Mouse (Mus musculus) hindbrain, embryonic 11.5 days (tissue): ENCODE measurements around the gene Gm4881. TPM values are rescaled to one million over a fixed set of nuclear protein-coding genes. Genes with fewer than 3 reads are reported as not detected.

Experiments used
- ATAC-seq: fragments of 200-750 bp; cut with Nextera tagmentation; 2 replicates; pipeline ENCODE4 v1.8.0; 2017; ENCODE audit warnings: mild to moderate bottlenecking, moderate TSS enrichment, moderate library complexity; ENCODE audit not compliant: low FRiP score
- DNase-seq: peaks from one replicate; pipeline ENCODE4 v3.0.0-alpha.2; 2015; ENCODE audit warnings: low spot score
- H3K27ac ChIP-seq: fragments of 300-500 bp; sonication (generic); 2 replicates; pipeline ENCODE4 v1.5.1; 2014; ENCODE audit warnings: mild to moderate bottlenecking, low read depth, low read length
- H3K27me3 ChIP-seq: fragments of 300-500 bp; sonication (generic); 2 replicates; pipeline ENCODE4 v1.6.1; 2014; ENCODE audit warnings: mild to moderate bottlenecking, low read length, moderate library complexity, mixed read lengths; ENCODE audit not compliant: control insufficient read depth, insufficient read depth
- H3K36me3 ChIP-seq: fragments of 300-500 bp; sonication (generic); 2 replicates; pipeline ENCODE4 v1.6.1; 2014; ENCODE audit warnings: mild to moderate bottlenecking, low read length, moderate library complexity, mixed read lengths; ENCODE audit not compliant: control insufficient read depth, insufficient read depth
- H3K4me1 ChIP-seq: fragments of 300-500 bp; sonication (generic); replicated peaks from 2 replicates; pipeline ENCODE4 v1.6.1; 2014; ENCODE audit warnings: low read length, mixed read lengths; ENCODE audit not compliant: control insufficient read depth, insufficient read depth
- H3K4me2 ChIP-seq: fragments of 300-500 bp; sonication (generic); replicated peaks from 2 replicates; pipeline ENCODE4 v1.6.1; 2014; ENCODE audit warnings: mild to moderate bottlenecking, low read depth, low read length
- H3K4me3 ChIP-seq: fragments of 300-500 bp; sonication (generic); 2 replicates; pipeline ENCODE4 v1.5.1; 2014; ENCODE audit warnings: low read depth, low read length
- H3K9ac ChIP-seq: fragments of 300-500 bp; sonication (generic); 2 replicates; pipeline ENCODE4 v1.6.1; 2014; ENCODE audit warnings: low read depth, low read length
- H3K9me3 ChIP-seq: fragments of 300-500 bp; sonication (generic); 2 replicates; pipeline ENCODE4 v1.6.1; 2016; ENCODE audit warnings: low read length; ENCODE audit not compliant: control insufficient read depth
- WGBS: fragments of 180-500 bp; shearing (Covaris S2); extraction: QIAGEN DNeasy Blood & Tissue Kit; methylation state at CpG from one replicate; pipeline ENCODE4 v1.1.7; 2014; 5-methylcytosine and 5-hydroxymethylcytosine counted together
- polyA plus RNA-seq: library from polyadenylated mRNA; unstranded; fragments of >200 nt; fragmentation: Nextera tagmentation; extraction: Ambion mirVana; gene quantifications from 2 replicates; pipeline ENCODE4 v1.2.1, GENCODE M21; 2014

Gm4881 gene
- polyA plus RNA-seq, 1 experiment from 2014 or later, result 6.1 TPM

GRCm38 (mm10) chr7:24947316-24948048 is 3.2 kb upstream of the Gm4881 start:
- H3K27ac ChIP-seq, result no peak overlapping the region
- H3K27me3 ChIP-seq, result peaks cover 89% of the 10 kb centered on the region
- H3K9me3 ChIP-seq, result no peaks in the 10 kb centered on the region
- H3K4me2 ChIP-seq, result no peak overlapping the region
- WGBS, result 5% methylated on average over 7 of the region's 7 CpGs
- H3K4me1 ChIP-seq, result peaks cover 20% of the 10 kb centered on the region
- H3K4me3 ChIP-seq, result no peak overlapping the region
- no peak overlapping the region for H3K9ac ChIP-seq
- no peak for ATAC-seq
- no peaks in the 10 kb centered on the region for H3K36me3 ChIP-seq
- DNase-seq, result no peak

GRCm38 (mm10) chr7:24943641-24944040 is 653 bp downstream of the Gm4881 start:
- H3K4me2 ChIP-seq, result no peak overlapping the region
- H3K36me3 ChIP-seq, result no peaks in the 10 kb centered on the region
- peaks cover 8% of the 10 kb centered on the region for H3K4me1 ChIP-seq
- H3K9me3 ChIP-seq, result no peaks in the 10 kb centered on the region
- WGBS, result 7% methylated on average over 6 of the region's 6 CpGs
- ATAC-seq (no peak), DNase-seq (no peak)
- H3K9ac ChIP-seq, result no peak overlapping the region
- no peak overlapping the region for H3K27ac ChIP-seq
- peaks cover 80% of the 10 kb centered on the region for H3K27me3 ChIP-seq
- H3K4me3 ChIP-seq, result no peak overlapping the region

GRCm38 (mm10) chr7:24931651-24932050 is 12.6 kb downstream of the Gm4881 start:
- Histone ChIP-seq H3K27ac (no peak overlapping the region), H3K36me3 (no peaks in the 10 kb centered on the region), H3K4me3 (no peak overlapping the region), H3K9ac (no peak overlapping the region), H3K9me3 (no peaks in the 10 kb centered on the region), H3K4me2 (no peak overlapping the region), H3K4me1 (peaks cover 5% of the 10 kb centered on the region; the same call in 1 of the 2 replicates), H3K27me3 (peaks cover 59% of the 10 kb centered on the region)
- ATAC-seq (no peak), DNase-seq (peak; percentile 31)
- 2% methylated on average over 15 of the region's 15 CpGs for WGBS

GRCm38 (mm10) chr7:24930475-24930874 is 13.8 kb downstream of the Gm4881 start:
- DNase-seq (no peak), ATAC-seq (no peak)
- Histone ChIP-seq H3K27ac (no peak overlapping the region), H3K9ac (no peak overlapping the region), H3K9me3 (no peaks in the 10 kb centered on the region), H3K36me3 (peaks cover 6% of the 10 kb centered on the region), H3K4me1 (peaks cover 5% of the 10 kb centered on the region; the same call in 1 of the 2 replicates), H3K4me3 (no peak overlapping the region), H3K27me3 (peaks cover 57% of the 10 kb centered on the region), H3K4me2 (no peak overlapping the region)
- WGBS, result 49% methylated on average over 6 of the region's 6 CpGs

GRCm38 (mm10) chr7:24919728-24920127 is 24.6 kb downstream of the Gm4881 start:
- no peak for ATAC-seq
- WGBS, result 95% methylated on average over 9 of the region's 9 CpGs
- Histone ChIP-seq H3K9me3 (no peaks in the 10 kb centered on the region), H3K9ac (no peak overlapping the region), H3K27me3 (no peaks in the 10 kb centered on the region), H3K4me2 (no peak overlapping the region), H3K36me3 (peaks cover 19% of the 10 kb centered on the region), H3K27ac (no peak overlapping the region), H3K4me1 (no peaks in the 10 kb centered on the region), H3K4me3 (no peak overlapping the region)
- DNase-seq, result no peak

- ATAC-seq (peak; percentile 19; the same call in 1 of the 2 replicates), DNase-seq (no peak)
- no peak overlapping the region for H3K4me2 ChIP-seq
- peaks cover 16% of the 10 kb centered on the region for H3K36me3 ChIP-seq
- no peaks in the 10 kb centered on the region for H3K27me3 ChIP-seq
- H3K9ac ChIP-seq, result no peak overlapping the region
- WGBS, result 92% methylated on average over 20 of the region's 20 CpGs
- no peak overlapping the region for H3K27ac ChIP-seq
- H3K4me3 ChIP-seq, result no peak overlapping the region
- no peaks in the 10 kb centered on the region for H3K9me3 ChIP-seq
- no peaks in the 10 kb centered on the region for H3K4me1 ChIP-seq
Observed at GRCm38 (mm10) chr7:24918763-24919323, 25.5 kb downstream of the Gm4881 start.

GRCm38 (mm10) chr7:24912480-24912879 is 31.8 kb downstream of the Gm4881 start:
- Histone ChIP-seq H3K9me3 (no peaks in the 10 kb centered on the region), H3K9ac (no peak overlapping the region), H3K4me1 (no peaks in the 10 kb centered on the region; the same call in 1 of the 2 replicates), H3K4me3 (no peak overlapping the region), H3K27me3 (no peaks in the 10 kb centered on the region), H3K4me2 (no peak overlapping the region), H3K27ac (no peak overlapping the region), H3K36me3 (0 out of 2 replicates have a peak, but pooled peaks cover 5% of the 10 kb centered on the region)
- DNase-seq (no peak), ATAC-seq (no peak)
- WGBS, result 96% methylated on average over 14 of the region's 14 CpGs

- WGBS, result 22% methylated on average over 13 of the region's 13 CpGs
- Histone ChIP-seq H3K27ac (no peak overlapping the region), H3K4me3 (no peak overlapping the region), H3K9ac (no peak overlapping the region), H3K9me3 (no peaks in the 10 kb centered on the region), H3K36me3 (no peaks in the 10 kb centered on the region), H3K27me3 (no peaks in the 10 kb centered on the region), H3K4me1 (no peaks in the 10 kb centered on the region; the same call in 1 of the 2 replicates), H3K4me2 (no peak overlapping the region)
- no peak for ATAC-seq
- no peak for DNase-seq
Observed at GRCm38 (mm10) chr7:24907211-24907748, 37.0 kb downstream of the Gm4881 start.
